Mouse (Mus musculus) brain, adult 2 months (tissue): ENCODE data around the gene Carnmt1.
A peak's percentile ranks its signal among the peaks of the same experiment; 100 is the strongest.

Experiments
- DNase-seq: peaks from one replicate; pipeline ENCODE4 v3.0.0; 2011; ENCODE audit warnings: low read depth, low spot score

Carnmt1 gene

DNA sequence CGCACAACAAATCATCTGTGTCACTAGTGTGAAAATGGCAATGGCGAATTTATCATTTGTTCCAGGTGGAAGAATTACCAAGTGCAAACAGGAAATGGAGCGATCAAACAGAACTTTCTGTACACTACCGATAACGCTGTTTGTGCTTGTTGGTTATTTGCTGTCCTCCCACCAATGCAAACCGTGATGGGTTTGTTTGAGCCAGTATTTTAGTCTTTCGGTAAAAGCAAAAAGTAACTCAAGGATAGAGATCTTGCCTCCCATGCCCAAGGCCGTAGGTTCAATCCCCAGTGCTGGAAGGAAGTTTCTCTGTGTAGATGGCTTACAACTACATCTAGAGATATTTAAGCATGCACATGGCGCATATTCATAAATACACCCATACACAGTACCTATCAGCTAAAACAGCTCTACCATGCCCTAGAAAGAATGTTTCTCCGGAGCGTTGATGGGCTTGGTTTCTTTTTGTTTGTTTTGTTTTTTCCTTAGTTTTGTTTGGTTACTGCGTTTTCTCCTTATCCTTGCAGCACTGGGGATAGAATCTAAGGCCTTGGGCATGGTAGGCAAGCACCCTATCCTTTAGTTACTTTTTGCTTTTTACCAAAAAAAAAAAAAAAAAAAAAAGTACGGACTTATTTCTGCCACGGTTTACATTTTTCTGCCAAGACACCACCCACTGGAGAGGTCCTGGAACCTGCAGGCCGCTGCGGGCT is 41.7 kb downstream of the Carnmt1 start:
- DNase-seq: no peak

- peak; percentile 98 for DNase-seq
These were observed 42.3 kb downstream of the Carnmt1 start, which contains the start of gene D030056L22Rik for GRCm38 (mm10) chr19:18712866-18713300. Gene D030056L22Rik (plus strand): TSS chr19:18713193.

DNA sequence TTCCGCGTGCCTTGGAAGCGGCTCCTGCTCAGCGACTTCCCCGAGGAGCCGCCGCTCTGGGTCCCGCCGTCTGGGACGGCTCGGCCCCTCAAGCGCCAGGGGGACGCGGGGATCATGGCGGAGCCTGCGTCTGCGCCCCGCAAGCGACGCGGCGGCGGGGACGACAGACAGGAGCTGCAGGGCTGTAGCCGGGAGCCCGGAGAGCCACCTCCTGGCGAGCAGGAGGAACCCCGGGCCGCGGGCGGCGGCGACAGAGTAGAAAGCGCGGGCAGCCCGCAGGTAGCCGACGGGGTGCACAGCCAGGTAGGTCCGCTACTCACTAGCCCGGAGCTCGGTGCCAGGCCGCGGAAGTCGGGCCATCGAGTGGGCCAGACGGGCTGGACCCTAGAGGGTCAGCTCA is 42.8 kb downstream of the Carnmt1 start:
- peak; percentile 26 for DNase-seq

GRCm38 (mm10) chr19:18716374-18716773 is 45.8 kb downstream of the Carnmt1 start:
- DNase-seq: peak; percentile 85

GRCm38 (mm10) chr19:18720337-18720736 is 49.8 kb downstream of the Carnmt1 start:
- no peak for DNase-seq

DNA sequence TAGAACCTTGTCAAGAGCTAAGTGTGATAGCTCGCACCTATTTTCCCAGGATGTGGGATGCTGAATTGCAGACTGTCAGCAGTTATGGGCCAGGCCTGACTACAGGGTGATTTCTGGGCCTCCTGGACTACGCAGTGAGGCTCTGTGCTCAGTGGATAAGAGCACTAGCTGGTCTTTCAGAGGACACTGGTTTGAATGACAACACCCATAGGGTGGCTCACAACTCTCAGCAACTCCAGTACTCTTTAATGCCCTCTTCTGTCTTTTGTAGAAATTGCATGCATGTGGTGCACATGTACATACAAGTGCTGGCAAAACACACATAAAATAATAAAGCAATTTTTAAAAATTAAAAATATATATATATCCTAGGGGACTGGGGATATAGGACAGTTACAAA is 54.6 kb downstream of the Carnmt1 start:
- no peak for DNase-seq

DNA sequence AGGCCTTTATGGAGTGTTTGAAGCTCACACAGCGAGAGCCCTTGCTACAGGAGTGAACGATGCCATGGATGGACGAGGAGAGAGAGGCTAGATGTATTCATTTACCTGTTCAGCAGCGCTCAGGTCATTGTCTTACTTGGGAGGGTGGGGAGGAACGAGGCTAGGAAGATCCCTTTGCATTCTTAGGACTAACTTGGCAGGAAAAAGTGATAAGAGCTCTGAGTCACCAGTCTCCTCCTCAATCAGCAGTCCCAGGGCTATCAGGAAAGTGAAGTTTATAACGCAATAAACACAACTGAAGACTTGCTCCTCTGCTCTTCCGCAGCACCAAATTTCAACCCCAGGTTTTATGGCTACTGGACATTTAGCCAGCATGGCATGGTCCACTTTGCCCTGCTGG is 59.7 kb downstream of the Carnmt1 start:
- no peak for DNase-seq

GRCm38 (mm10) chr19:18731077-18731476 is 60.5 kb downstream of the Carnmt1 start:
- no peak for DNase-seq

DNA sequence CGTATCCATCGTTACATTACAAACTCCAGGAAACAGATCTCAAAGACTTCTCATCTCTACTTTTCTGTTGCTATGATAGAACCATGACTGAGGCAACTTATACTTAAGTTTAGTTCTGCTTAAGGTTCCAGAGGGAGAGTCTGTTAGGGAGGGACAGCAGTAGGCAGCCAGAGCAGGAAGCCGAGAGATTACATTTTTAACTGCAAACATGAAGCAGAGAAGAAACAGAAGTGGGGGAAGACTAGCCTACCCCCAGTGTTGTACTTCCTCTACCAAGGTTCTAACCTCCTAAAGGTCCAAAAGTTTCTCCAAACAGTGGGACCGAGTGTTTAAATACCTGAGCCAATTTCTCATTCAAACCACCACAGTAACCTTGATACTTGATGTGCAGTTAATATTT is 65.3 kb downstream of the Carnmt1 start:
- DNase-seq: no peak

GRCm38 (mm10) chr19:18739146-18739545 is 68.6 kb downstream of the Carnmt1 start:
- DNase-seq: no peak

DNA sequence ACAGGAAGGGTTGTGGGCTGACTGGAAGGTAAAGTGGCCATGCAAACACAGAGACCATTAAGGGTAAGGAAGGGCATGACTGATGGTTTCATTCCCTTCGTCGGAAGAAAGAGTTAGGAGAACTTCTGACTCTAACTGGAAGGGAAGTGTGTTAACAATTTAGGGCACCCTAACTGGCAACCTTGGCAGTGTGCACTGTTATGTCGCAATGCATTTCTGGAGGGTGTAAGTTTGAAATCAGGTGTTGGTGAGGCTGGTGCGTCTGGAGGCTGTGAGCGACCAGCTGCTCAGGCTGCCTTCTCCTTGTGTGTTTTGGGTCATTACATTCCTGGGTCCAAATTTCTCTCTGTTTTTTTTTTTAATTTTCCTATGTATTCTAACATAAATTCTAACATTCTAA is 73.4 kb downstream of the Carnmt1 start:
- no peak for DNase-seq

DNA sequence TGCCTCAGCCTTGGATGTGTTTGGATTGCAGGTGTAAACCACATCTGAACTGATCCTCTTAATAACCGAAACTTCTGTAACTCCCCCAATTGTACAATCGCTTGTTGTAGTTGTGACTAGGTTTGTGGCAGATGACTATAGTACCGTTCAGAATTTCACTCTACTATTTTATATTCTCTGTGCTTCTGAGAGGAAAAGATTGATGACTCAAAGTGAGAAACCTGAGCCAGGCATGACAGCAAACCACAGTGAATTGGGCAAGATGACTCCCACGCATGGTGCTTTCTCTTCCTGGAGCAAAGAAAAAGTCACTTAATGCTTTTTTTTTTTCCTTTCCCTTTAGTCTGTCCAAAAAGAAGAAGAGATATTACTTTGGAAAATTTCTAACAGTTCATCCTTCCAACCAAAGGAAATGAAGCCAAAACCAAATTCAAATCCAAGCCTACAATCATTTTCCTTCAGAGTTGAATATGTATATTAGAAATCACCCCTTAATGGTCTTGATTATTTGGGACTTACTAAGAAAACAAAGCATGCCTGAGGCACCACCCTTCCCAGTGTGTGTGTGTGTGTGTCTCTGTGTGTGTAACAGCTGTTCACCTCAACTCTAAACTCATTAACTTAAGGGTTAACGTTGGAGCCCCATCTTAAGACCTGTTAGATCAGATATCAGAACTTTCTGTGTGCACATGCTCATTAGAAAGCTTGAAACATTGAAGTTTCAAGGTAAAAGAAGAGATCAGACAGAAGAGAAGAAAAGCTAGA is 76.2 kb downstream of the Carnmt1 start:
- DNase-seq: peak; percentile 57

- DNase-seq: no peak
These were observed 76.8 kb downstream of the Carnmt1 start for GRCm38 (mm10) chr19:18747379-18747778.

- DNase-seq: no peak
These were observed 79.2 kb downstream of the Carnmt1 start, which contains the start of gene Trpm6 for GRCm38 (mm10) chr19:18749598-18750339. Gene Trpm6 (plus strand): TSS chr19:18749983.
